Mouse (Mus musculus) gastrocnemius, postnatal 4 days (tissue): ENCODE data around the gene Hand2. TPM values are rescaled to one million over a fixed set of nuclear protein-coding genes. Genes with fewer than 3 reads are reported as not detected.

Experiments used
- DNase-seq, 2 experiments: peaks; one replicate each; pipeline ENCODE4 v3.0.0; 2021 to 2022; ENCODE audit warnings: low spot score in 2 of 2, mixed read lengths in 2 of 2
- total RNA-seq, 2 experiments: library from RNA; stranded (reverse); gene quantifications; 2 replicates each; pipeline ENCODE4 v1.2.3; 2021

The Hand2 gene
- total RNA-seq, 2 experiments from 2014 or later: 1.5 to 1.6 TPM

GRCm38 (mm10) chr8:57374044-57374443, 53.3 kb downstream of the Hand2 start:
- no peak for DNase-seq

Other genes with a start within 250 kb of the Hand2 start
- under 1 TPM in 1 of 2 experiments, not detected in 1; 0.42 TPM for gene Scrg1, start 134.9 kb downstream of the Hand2 start, total RNA-seq
- gene Sap30, start 166.9 kb downstream of the Hand2 start, total RNA-seq: 10 to 100 TPM; 25.3 to 31.6 TPM
- gene Hmgb2, start 190.9 kb downstream of the Hand2 start, total RNA-seq: 100 to 1,000 TPM in 1 of 2 experiments, 10 to 100 TPM in 1; 99.6 to 103 TPM